Mouse (Mus musculus) kidney, adult 2 months (tissue): ENCODE data around the gene Klhdc8a.

ENCODE experiments used
- CTCF ChIP-seq: fragments of 200-500 bp; conservative IDR thresholded peaks from 2 replicates; pipeline ENCODE4 v1.5.1; 2011; ENCODE audit warnings: low read depth, mild to moderate bottlenecking, control low read depth, low read length, moderate library complexity, mixed read lengths; ENCODE audit not compliant: insufficient read depth, insufficient read length
- POLR2A ChIP-seq: fragments of 200-500 bp; IDR thresholded peaks from one replicate; pipeline ENCODE4 v1.6.1; 2011; ENCODE audit warnings: low read depth, low read length, control low read depth

- TF ChIP-seq CTCF (no peak), POLR2A (no peak)
These were observed 21.3 kb upstream of the Klhdc8a start for GRCm38 (mm10) chr1:132277124-132277523.
